Mouse (Mus musculus) spleen, adult 10 weeks (tissue): ENCODE results near the gene Ywhab. TPM values are rescaled to one million over a fixed set of nuclear protein-coding genes. Genes with fewer than 3 reads are reported as not detected.

Source experiments
- polyA plus RNA-seq: library from polyadenylated mRNA; stranded (reverse); fragments of 350-450 nt; fragmentation: Illumina TruSeq; extraction: RNeasy Lipid Tissue Mini Kit (QIAGEN cat#74804); gene quantifications from one replicate; pipeline ENCODE4 v1.2.3, GENCODE M21; 2015; ENCODE audit warnings: low replicate concordance; ENCODE audit not compliant: insufficient read depth

Ywhab gene
- 217 TPM for polyA plus RNA-seq

GRCm38 (mm10) chr2:163994654-163994976 lies at the start of gene Ywhab:
Gene Ywhab, plus strand, starts transcription at chr2:163994960.

GRCm38 (mm10) chr2:164025150-164025549 lies 30.4 kb downstream of the Ywhab start, which contains the start of gene Pabpc1l:
Gene Pabpc1l, plus strand, starts transcription at chr2:164025450.

Other genes with a start within 250 kb of the Ywhab start
- gene Ada, start 244.7 kb upstream of the Ywhab start, polyA plus RNA-seq: 7.8 TPM
- gene Ccn5, start 174.1 kb upstream of the Ywhab start, polyA plus RNA-seq: 1.0 TPM
- gene Kcnk15, start 141.3 kb upstream of the Ywhab start, polyA plus RNA-seq: not detected
- 0.07 TPM for gene Rims4, start 76.3 kb upstream of the Ywhab start, polyA plus RNA-seq
- gene Pabpc1l, start 30.5 kb downstream of the Ywhab start, polyA plus RNA-seq: 2.3 TPM
- gene Stk4, start 75.4 kb downstream of the Ywhab start, polyA plus RNA-seq: 201 TPM
- 64.8 TPM for gene Tomm34, start 76.2 kb downstream of the Ywhab start, polyA plus RNA-seq
- not detected for gene Kcns1, start 176.2 kb downstream of the Ywhab start, polyA plus RNA-seq
- gene Wfdc5, start 187.8 kb downstream of the Ywhab start, polyA plus RNA-seq: not detected
- gene Wfdc12, start 195.6 kb downstream of the Ywhab start, polyA plus RNA-seq: not detected
- gene Wfdc15a, start 205.2 kb downstream of the Ywhab start, polyA plus RNA-seq: not detected
- gene Wfdc15b, start 226.7 kb downstream of the Ywhab start, polyA plus RNA-seq: not detected
- gene Svs2, start 243.5 kb downstream of the Ywhab start, polyA plus RNA-seq: not detected